Mouse (Mus musculus): ENCODE results near the gene Mrps36.
"Not testable (repeated sequence)": the region's sequence is repeated elsewhere in the genome, so short reads cannot be mapped to it uniquely, and the experiment has no call there.

The Mrps36 gene

GRCm38 (mm10) chr13:100732756-100733155 is 11.7 kb downstream of the Mrps36 start:
- no peak for DNase-seq (ENCODE audit: low spot score)

GRCm38 (mm10) chr13:100731462-100732046 is 12.9 kb downstream of the Mrps36 start:
- DNase-seq (ENCODE audit: low spot score): not testable (repeated sequence)

GRCm38 (mm10) chr13:100730861-100731176 is 13.6 kb downstream of the Mrps36 start, which contains the start of gene Cdk7:
Cdk7 (minus strand) TSS chr13:100730939.
- peak; percentile 94 for DNase-seq (ENCODE audit: low spot score)

- DNase-seq (ENCODE audit: low spot score): no peak
Measured at GRCm38 (mm10) chr13:100730153-100730860, 14.2 kb downstream of the Mrps36 start.

- DNase-seq (ENCODE audit: low spot score): not testable (repeated sequence)
Measured at GRCm38 (mm10) chr13:100728530-100728929, 15.9 kb downstream of the Mrps36 start.

GRCm38 (mm10) chr13:100728086-100728485 is 16.4 kb downstream of the Mrps36 start:
- no peak for DNase-seq (ENCODE audit: low spot score)

- no peak for DNase-seq (ENCODE audit: low spot score)
Measured at GRCm38 (mm10) chr13:100725194-100725593, 19.3 kb downstream of the Mrps36 start.

- peak; percentile 11 for DNase-seq (ENCODE audit: low spot score)
Measured at GRCm38 (mm10) chr13:100724051-100724754, 20.3 kb downstream of the Mrps36 start.

- no peak for DNase-seq (ENCODE audit: low spot score)
Measured at GRCm38 (mm10) chr13:100721656-100722055, 22.8 kb downstream of the Mrps36 start.

- no peak for DNase-seq (ENCODE audit: low spot score)
Measured at GRCm38 (mm10) chr13:100715467-100715866, 29.0 kb downstream of the Mrps36 start.

- DNase-seq (ENCODE audit: low spot score): no peak
Measured at GRCm38 (mm10) chr13:100706206-100706605, 38.3 kb downstream of the Mrps36 start.

- DNase-seq (ENCODE audit: low spot score): no peak
Measured at GRCm38 (mm10) chr13:100703468-100703867, 41.0 kb downstream of the Mrps36 start.

- no peak for DNase-seq (ENCODE audit: low spot score)
Measured at GRCm38 (mm10) chr13:100698866-100699265, 45.6 kb downstream of the Mrps36 start.

GRCm38 (mm10) chr13:100697541-100697940 is 46.9 kb downstream of the Mrps36 start:
- no peak for DNase-seq (ENCODE audit: low spot score)

GRCm38 (mm10) chr13:100687513-100687912 is 56.9 kb downstream of the Mrps36 start:
- no peak for DNase-seq (ENCODE audit: low spot score)

Measured in urinary bladder, postnatal 14 days (tissue).